Mouse (Mus musculus) C2C12 (cell line): Measurements from ENCODE around the gene Gpr179. TPM values are rescaled to one million over a fixed set of nuclear protein-coding genes. Genes with fewer than 3 reads are reported as not detected.
"Not testable (repeated sequence)": the region's sequence is repeated elsewhere in the genome, so short reads cannot be mapped to it uniquely, and the experiment has no call there.

Experiments
- H3K27me3 ChIP-seq: one replicate; pipeline ENCODE4 v1.6.1; 2011; ENCODE audit not compliant: control insufficient read depth, insufficient read depth, insufficient read length
- H3K36me3 ChIP-seq: one replicate; pipeline ENCODE4 v1.6.1; 2011; ENCODE audit not compliant: control insufficient read depth, insufficient read depth
- H3K4me3 ChIP-seq: one replicate; pipeline ENCODE4 v1.5.1; 2011; ENCODE audit warnings: mild to moderate bottlenecking, control low read depth; ENCODE audit not compliant: poor library complexity, insufficient read depth, severe bottlenecking
- H3K79me2 ChIP-seq: one replicate; pipeline ENCODE4 v1.6.1; 2011; ENCODE audit not compliant: control insufficient read depth, insufficient read depth
- H3K79me3 ChIP-seq: one replicate; pipeline ENCODE4 v1.6.1; 2011; ENCODE audit warnings: low read depth, control low read depth
- H3ac ChIP-seq: one replicate; pipeline ENCODE3; 2011; ENCODE audit warnings: low read depth; ENCODE audit not compliant: control insufficient read depth, insufficient read length
- CEBPB ChIP-seq: IDR thresholded peaks from one replicate; pipeline ENCODE4 v1.6.1; 2011; ENCODE audit warnings: low read depth, mild to moderate bottlenecking, control low read depth, moderate library complexity
- CTCF ChIP-seq: IDR thresholded peaks from one replicate; pipeline ENCODE4 v1.5.1; 2011; ENCODE audit not compliant: control insufficient read depth, insufficient read depth, insufficient read length
- FOSL1 ChIP-seq: IDR thresholded peaks from one replicate; pipeline ENCODE4 v1.8.0; 2011; ENCODE audit warnings: mild to moderate bottlenecking, low read length; ENCODE audit not compliant: poor library complexity, insufficient read depth, severe bottlenecking
- MAX ChIP-seq: IDR thresholded peaks from one replicate; pipeline ENCODE4 v1.6.1; 2011; ENCODE audit warnings: mild to moderate bottlenecking, control low read depth
- MYOD1 ChIP-seq: IDR thresholded peaks from one replicate; pipeline ENCODE4 v1.6.1; 2011; ENCODE audit warnings: low read depth; ENCODE audit not compliant: control insufficient read depth, insufficient read length
- MYOG ChIP-seq: IDR thresholded peaks from one replicate; pipeline ENCODE4 v1.6.1; 2011; ENCODE audit not compliant: control insufficient read depth, insufficient read length; ENCODE audit errors: extremely low read depth
- USF1 ChIP-seq: IDR thresholded peaks from one replicate; pipeline ENCODE4 v1.6.1; 2011; ENCODE audit warnings: low read depth, mild to moderate bottlenecking, control low read depth, moderate library complexity
- polyA plus RNA-seq: library from polyadenylated mRNA; unstranded; fragments of >200 nt; fragmentation: generic; extraction: Trizol; gene quantifications from one replicate; pipeline ENCODE4 v1.2.1, GENCODE M21; 2012; ENCODE audit warnings: missing spikeins

Gpr179 gene
- polyA plus RNA-seq, 1 experiment = 0.05 TPM

GRCm38 (mm10) chr11:97328148-97328547, 23.7 kb downstream of the Gpr179 start:
- TF ChIP-seq USF1 (no peak), CTCF (peak; percentile 75), MYOG (no peak)

GRCm38 (mm10) chr11:97325224-97325623, 26.7 kb downstream of the Gpr179 start:
- H3K79me3 ChIP-seq = no peaks in the 10 kb centered on the region
- peaks cover 67% of the 10 kb centered on the region for H3K36me3 ChIP-seq
- TF ChIP-seq FOSL1 (no peak), CTCF (no peak), CEBPB (no peak), MAX (no peak), MYOG (no peak), USF1 (no peak), MYOD1 (no peak)
- H3K27me3 ChIP-seq = no peaks in the 10 kb centered on the region
- H3K79me2 ChIP-seq = no peaks in the 10 kb centered on the region
- H3ac ChIP-seq = no peak overlapping the region
- no peak overlapping the region for H3K4me3 ChIP-seq

More at GRCm38 (mm10) chr11:97328148-97328547, 23.7 kb downstream of the Gpr179 start:
- Histone ChIP-seq H3ac (no peak overlapping the region), H3K79me2 (no peaks in the 10 kb centered on the region), H3K4me3 (no peak overlapping the region), H3K36me3 (peaks cover 48% of the 10 kb centered on the region), H3K79me3 (no peaks in the 10 kb centered on the region), H3K27me3 (no peaks in the 10 kb centered on the region)

- H3K36me3 ChIP-seq = peaks cover 68% of the 10 kb centered on the region
- not testable (repeated sequence) for H3K79me2 ChIP-seq, H3ac ChIP-seq, H3K4me3 ChIP-seq, H3K27me3 ChIP-seq, H3K79me3 ChIP-seq
Observed at GRCm38 (mm10) chr11:97321894-97322600, 29.8 kb downstream of the Gpr179 start.

- peaks cover 60% of the 10 kb centered on the region for H3K36me3 ChIP-seq
- no peak overlapping the region for H3K4me3 ChIP-seq
- TF ChIP-seq CEBPB (no peak), MYOD1 (no peak), MYOG (no peak), MAX (no peak), USF1 (no peak), FOSL1 (no peak), CTCF (no peak)
- H3K79me3 ChIP-seq = peaks cover 8% of the 10 kb centered on the region
- no peaks in the 10 kb centered on the region for H3K27me3 ChIP-seq
- peaks cover 16% of the 10 kb centered on the region for H3K79me2 ChIP-seq
- H3ac ChIP-seq = no peak overlapping the region
Observed at GRCm38 (mm10) chr11:97321197-97321596, 30.7 kb downstream of the Gpr179 start.

GRCm38 (mm10) chr11:97315504-97316503, 36.1 kb downstream of the Gpr179 start, which contains the start of gene Mrpl45:
Gene Mrpl45 (plus strand): TSS chr11:97315716.
- H3K27me3 ChIP-seq = no peaks in the 10 kb centered on the region
- peaks cover 10% of the 10 kb centered on the region for H3K79me3 ChIP-seq
- H3K36me3 ChIP-seq = peaks cover 19% of the 10 kb centered on the region
- peak within 1 kb of the TSS; percentile 58 for H3K4me3 ChIP-seq
- peaks cover 20% of the 10 kb centered on the region for H3K79me2 ChIP-seq
- TF ChIP-seq CEBPB = no peak
- no peak for TF ChIP-seq FOSL1
- no peak for TF ChIP-seq CTCF
- TF ChIP-seq MAX = peak; percentile 74
- no peak for TF ChIP-seq MYOG
- peak; percentile 81 for TF ChIP-seq USF1
- peak; percentile 52 for TF ChIP-seq MYOD1
- peak within 1 kb of the TSS; percentile 63 for H3ac ChIP-seq
